8 mouse cellular contexts compared by ENCODE assay signal in the genomic region with DNA sequence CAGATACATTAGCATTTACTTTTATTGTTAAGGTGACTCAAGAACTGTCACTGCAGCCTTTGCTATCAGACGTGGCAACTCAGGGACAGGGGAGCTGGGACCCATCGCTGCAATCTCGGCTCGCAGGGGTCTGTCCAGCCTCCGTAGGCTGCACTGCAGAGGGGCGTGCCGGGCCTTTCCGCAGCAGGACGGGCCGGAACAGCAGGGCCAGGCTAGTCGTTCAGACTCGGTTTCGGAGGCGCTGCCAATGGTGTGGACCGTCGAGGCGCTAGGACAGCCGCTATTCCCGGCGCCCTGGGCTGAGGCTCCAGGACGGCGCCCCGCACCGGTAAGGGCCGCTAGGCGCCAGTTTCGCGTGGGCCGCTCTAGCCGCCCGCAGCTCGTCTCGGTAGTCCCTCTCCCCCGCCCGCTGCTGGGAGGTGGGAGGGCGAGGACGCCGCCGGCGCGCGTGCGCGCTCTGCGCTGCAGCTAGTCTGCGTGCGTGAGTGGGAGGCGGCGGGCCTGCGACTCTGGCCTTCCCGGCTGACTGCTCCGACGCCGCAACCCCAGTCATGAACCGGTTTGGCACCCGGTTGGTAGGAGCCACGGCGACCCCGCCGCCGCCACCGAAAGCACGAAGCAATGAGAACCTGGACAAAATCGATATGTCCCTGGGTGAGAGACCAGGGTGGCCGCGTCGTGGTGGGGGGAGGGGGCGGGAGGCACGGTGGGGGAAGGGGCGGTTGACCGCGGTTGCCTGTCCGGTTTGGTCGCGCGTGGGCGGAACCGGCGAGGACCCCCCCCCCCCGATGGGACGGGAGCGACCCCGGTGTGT. TPM values are rescaled to one million over a fixed set of nuclear protein-coding genes. Genes with fewer than 3 reads are reported as not detected.
DNase-seq lines count a peak whose midpoint lies in the region; ATAC-seq and TF ChIP-seq lines count a peak whose summit lies in the region.

A gene (plus strand): TSS at position 158 of the 814 bp plus-strand sequence.
A gene (minus strand): TSS at position 424 of the 814 bp plus-strand sequence.

- peaks cover 36% of the 10 kb centered on the region for H3K79me2 ChIP-seq in liver, adult 2 months (ENCODE audit: control insufficient read depth, insufficient read depth, low read length)
- peaks cover 49% of the 10 kb centered on the region for H3K79me2 ChIP-seq in myocyte (ENCODE audit: control insufficient read depth, insufficient read depth)

- DNase-seq in A20 (ENCODE audit: low read depth, low spot score) = peak; percentile 97
- DNase-seq in heart, embryonic 10.5 days (ENCODE audit: low spot score) = peak; percentile 96
- DNase-seq in liver, adult 2 months (ENCODE audit: extremely low read depth, low read depth, low spot score) = peak; percentile 82
- peak; percentile 97 for DNase-seq in splenic B cell, adult 2 months (ENCODE audit: low read depth, low spot score)

- H3ac ChIP-seq in myocyte (ENCODE audit: control insufficient read depth, insufficient read length) = peak within 1 kb of the TSS; percentile 74

- under 1% methylated on average over 81 of the region's 83 CpGs for WGBS in heart, embryonic 10.5 days
- WGBS in kidney, embryonic 15.5 days = under 1% methylated on average over 70 of the region's 83 CpGs
- under 1% methylated on average over 82 of the region's 83 CpGs for WGBS in liver, adult 2 months

- peaks cover 31% of the 10 kb centered on the region for H3K4me1 ChIP-seq in bone marrow macrophage, adult 2 months (ENCODE audit: control insufficient read depth, insufficient read depth, low read length)
- H3K4me1 ChIP-seq in embryonic fibroblast, embryonic 13.5 days (ENCODE audit: control insufficient read depth, insufficient read depth, low read length) = peaks cover 6% of the 10 kb centered on the region; the same call in 1 of the 2 replicates
- peaks cover 20% of the 10 kb centered on the region for H3K4me1 ChIP-seq in heart, embryonic 10.5 days
- peaks cover 24% of the 10 kb centered on the region for H3K4me1 ChIP-seq in kidney, embryonic 15.5 days
- H3K4me1 ChIP-seq in liver, adult 2 months (ENCODE audit: control insufficient read depth, insufficient read depth, low read length) = peaks cover 10% of the 10 kb centered on the region

- H3K27me3 ChIP-seq in heart, embryonic 10.5 days (ENCODE audit: insufficient read depth, poor library complexity, severe bottlenecking) = no peaks in the 10 kb centered on the region
- no peaks in the 10 kb centered on the region for H3K27me3 ChIP-seq in kidney, embryonic 15.5 days
- no peaks in the 10 kb centered on the region for H3K27me3 ChIP-seq in liver, adult 2 months (ENCODE audit: control insufficient read depth, insufficient read depth, low read length)
- no peaks in the 10 kb centered on the region for H3K27me3 ChIP-seq in myocyte (ENCODE audit: control insufficient read depth, insufficient read depth, insufficient read length)
- H3K27me3 ChIP-seq in splenic B cell, adult 2 months (ENCODE audit: control insufficient read depth, insufficient read depth, low read length, poor library complexity, severe bottlenecking) = no peaks in the 10 kb centered on the region

- no peaks in the 10 kb centered on the region for H3K36me3 ChIP-seq in heart, embryonic 10.5 days
- H3K36me3 ChIP-seq in kidney, embryonic 15.5 days = no peaks in the 10 kb centered on the region
- H3K36me3 ChIP-seq in liver, adult 2 months (ENCODE audit: control insufficient read depth, insufficient read depth, low read length) = no peaks in the 10 kb centered on the region
- peaks cover 6% of the 10 kb centered on the region for H3K36me3 ChIP-seq in myocyte (ENCODE audit: control insufficient read depth, insufficient read depth)
- H3K36me3 ChIP-seq in splenic B cell, adult 2 months (ENCODE audit: control insufficient read depth, insufficient read depth, low read length, poor library complexity, severe bottlenecking) = no peaks in the 10 kb centered on the region

- peak; percentile 95 for ATAC-seq in kidney, embryonic 15.5 days (replicated peaks; ENCODE audit: low FRiP score)

- no peak for TF ChIP-seq CTCF in bone marrow macrophage, adult 2 months (IDR thresholded peaks at IDR 0.05; ENCODE audit: low read depth, low read length)
- TF ChIP-seq CTCF in embryonic fibroblast, embryonic 13.5 days (IDR thresholded peaks at IDR 0.05; ENCODE audit: borderline replicate concordance, insufficient read depth, low read length) = no peak
- TF ChIP-seq CTCF in liver, adult 2 months (IDR thresholded peaks at IDR 0.05; ENCODE audit: low read depth, low read length) = peak; percentile 51

- peak within 1 kb of the TSS; percentile 55 for H3K27ac ChIP-seq in bone marrow macrophage, adult 2 months (ENCODE audit: insufficient read depth, low read depth, low read length)
- H3K27ac ChIP-seq in embryonic fibroblast, embryonic 13.5 days (ENCODE audit: insufficient read depth, low read length) = peak within 1 kb of the TSS; percentile 36
- H3K27ac ChIP-seq in heart, embryonic 10.5 days = peak within 1 kb of the TSS; percentile 96
- peak within 1 kb of the TSS; percentile 91 for H3K27ac ChIP-seq in kidney, embryonic 15.5 days
- peak within 1 kb of the TSS; percentile 97 for H3K27ac ChIP-seq in liver, adult 2 months (replicated peaks; ENCODE audit: insufficient read depth, low read depth, low read length)

- H3K4me2 ChIP-seq in kidney, embryonic 15.5 days = peak within 1 kb of the TSS; percentile 72
- H3K4me2 ChIP-seq in myocyte (ENCODE audit: low read depth) = peak within 1 kb of the TSS; percentile 72

- no peak for TF ChIP-seq POLR2A in bone marrow macrophage, adult 2 months (IDR thresholded peaks at IDR 0.05; ENCODE audit: borderline replicate concordance, low read depth, low read length)
- peak; percentile 87 for TF ChIP-seq POLR2A in embryonic fibroblast, embryonic 13.5 days (IDR thresholded peaks at IDR 0.05; ENCODE audit: low read depth, low read length)
- TF ChIP-seq POLR2A in liver, adult 2 months (IDR thresholded peaks at IDR 0.05; ENCODE audit: extremely low read depth, insufficient read depth, low read length) = peak; percentile 68
- peak; percentile 96 for TF ChIP-seq POLR2A in myocyte (IDR thresholded peaks at IDR 0.05; ENCODE audit: insufficient read length, low read depth)

- peak within 1 kb of the TSS; percentile 86 for H3K9ac ChIP-seq in kidney, embryonic 15.5 days
- H3K9ac ChIP-seq in liver, adult 2 months (ENCODE audit: low read depth, low read length) = peak within 1 kb of the TSS; percentile 98

- H3K4me3 ChIP-seq in bone marrow macrophage, adult 2 months (ENCODE audit: insufficient read depth, low read length) = peak within 1 kb of the TSS; percentile 83
- H3K4me3 ChIP-seq in embryonic fibroblast, embryonic 13.5 days (ENCODE audit: insufficient read depth, low read length) = peak within 1 kb of the TSS; percentile 97
- H3K4me3 ChIP-seq in heart, embryonic 10.5 days = peak within 1 kb of the TSS; percentile 92
- H3K4me3 ChIP-seq in kidney, embryonic 15.5 days (replicated peaks) = peak within 1 kb of the TSS; percentile 70
- H3K4me3 ChIP-seq in liver, adult 2 months (ENCODE audit: insufficient read depth, low read depth, low read length) = peak within 1 kb of the TSS; percentile 100
- peak within 1 kb of the TSS; percentile 64 for H3K4me3 ChIP-seq in myocyte

- H3K9me3 ChIP-seq in heart, embryonic 10.5 days = no peaks in the 10 kb centered on the region
- no peaks in the 10 kb centered on the region for H3K9me3 ChIP-seq in kidney, embryonic 15.5 days (replicated peaks)

TF ChIP-seq in myocyte, 11 proteins besides CTCF, POLR2A, EP300 and RAD21:
- peak in 1 of 3 experiments; percentile 39 for TF ChIP-seq MYOG (IDR thresholded peaks at IDR 0.05; ENCODE audit: control insufficient read depth in 1 of 3, insufficient read depth in 1 of 3, insufficient read length in 2 of 3, low read depth in 2 of 3)
- TF ChIP-seq TCF3 (IDR thresholded peaks at IDR 0.05; ENCODE audit: insufficient read length, low read depth) = no peak
- no peak for TF ChIP-seq CEBPB (IDR thresholded peaks at IDR 0.05; ENCODE audit: insufficient read depth, poor library complexity, severe bottlenecking)
- no peak for TF ChIP-seq TCF12 (IDR thresholded peaks at IDR 0.05; ENCODE audit: insufficient read depth, poor library complexity, severe bottlenecking)
- TF ChIP-seq USF1 (IDR thresholded peaks at IDR 0.05; ENCODE audit: low read depth) = no peak
- peak; percentile 92 for TF ChIP-seq POLR2AphosphoS2 (IDR thresholded peaks at IDR 0.05; ENCODE audit: insufficient read length, low read depth)
- no peak for TF ChIP-seq SRF (IDR thresholded peaks at IDR 0.05; ENCODE audit: control insufficient read depth, insufficient read length, low read depth)
- TF ChIP-seq MYOD1 (IDR thresholded peaks at IDR 0.05; ENCODE audit: control insufficient read depth in 1 of 3, insufficient read length in 2 of 3, low read depth in 2 of 3) = no peak
- no peak for TF ChIP-seq REST (IDR thresholded peaks at IDR 0.05; ENCODE audit: insufficient read depth, insufficient read length)
- TF ChIP-seq E2F4 (IDR thresholded peaks at IDR 0.05; ENCODE audit: insufficient read depth) = peak; percentile 33
- TF ChIP-seq MAX (IDR thresholded peaks at IDR 0.05; ENCODE audit: low read depth) = no peak

RNA-seq across cellular contexts. Expression of the first gene that starts in this region (rescaled TPM):
- 33.0 and 34.7 TPM in 2 replicates for polyA plus RNA-seq in bone marrow macrophage, adult 2 months (2012; ENCODE audit: insufficient read depth, insufficient read length, missing spikeins)
- polyA plus RNA-seq in embryonic fibroblast, embryonic 13.5 days (2011; ENCODE audit: insufficient read length, low read depth, missing spikeins) = 108 and 115 TPM in 2 replicates
- 122 and 149 TPM in 2 replicates for polyA plus RNA-seq in heart, embryonic 10.5 days (2016; fragmentation: Nextera tagmentation; extraction: Ambion mirVana)
- 98.7 and 113 TPM in 2 replicates for polyA plus RNA-seq in kidney, embryonic 15.5 days (2015; fragmentation: Nextera tagmentation; extraction: Ambion mirVana)
- 20.6 and 21.4 TPM in 2 replicates for total RNA-seq in liver, adult 2 months (2014; rRNA removed)
- polyA plus RNA-seq in liver, adult 2 months (2012; rRNA removed) = 4.7 and 5.3 TPM in 2 replicates
- 39.8 TPM for polyA plus RNA-seq in myocyte (2012; fragmentation: generic; extraction: Trizol)

RNA-seq across cellular contexts. Expression of the second gene that starts in this region (rescaled TPM):
- polyA plus RNA-seq in bone marrow macrophage, adult 2 months (2012; ENCODE audit: insufficient read depth, insufficient read length, missing spikeins) = 35.4 and 39.7 TPM in 2 replicates
- 26.2 and 27.1 TPM in 2 replicates for polyA plus RNA-seq in embryonic fibroblast, embryonic 13.5 days (2011; ENCODE audit: insufficient read length, low read depth, missing spikeins)
- 23.5 and 34.5 TPM in 2 replicates for polyA plus RNA-seq in heart, embryonic 10.5 days (2016; fragmentation: Nextera tagmentation; extraction: Ambion mirVana)
- 17.8 and 21.9 TPM in 2 replicates for polyA plus RNA-seq in kidney, embryonic 15.5 days (2015; fragmentation: Nextera tagmentation; extraction: Ambion mirVana)
- total RNA-seq in liver, adult 2 months (2014; rRNA removed) = 12.6 and 16.8 TPM in 2 replicates
- polyA plus RNA-seq in liver, adult 2 months (2012; rRNA removed) = 15.0 and 17.0 TPM in 2 replicates
- polyA plus RNA-seq in myocyte (2012; fragmentation: generic; extraction: Trizol) = 34.0 TPM

Comparison
In these comparisons a context has a peak if more than half of its experiments do, and no peak if none do; other contexts are left out.
1. Peak in every context shown above with its lines: DNase-seq, ATAC-seq, H3K4me3 ChIP-seq and H3K27ac ChIP-seq.
2. H3K27ac ChIP-seq: peak in every context shown above with its lines; median percentile 97 in liver, adult 2 months; 96 in heart, embryonic 10.5 days; 91 in kidney, embryonic 15.5 days; 55 in bone marrow macrophage, adult 2 months; 36 in embryonic fibroblast, embryonic 13.5 days.